Mouse (Mus musculus): ENCODE results near the gene Wtip. TPM values are rescaled to one million over a fixed set of nuclear protein-coding genes. Genes with fewer than 3 reads are reported as not detected.
A peak's percentile ranks its signal among the peaks of the same experiment; 100 is the strongest.
"Not testable (repeated sequence)": the region's sequence is repeated elsewhere in the genome, so short reads cannot be mapped to it uniquely, and the experiment has no call there.

Gene Wtip
- 1.5 TPM in 2 replicates for polyA plus RNA-seq (2016; fragmentation: Nextera tagmentation; extraction: Ambion mirVana)

GRCm38 (mm10) chr7:34133117-34133762 is at the start of gene Wtip:
Wtip (minus strand) TSS chr7:34133268.
- Histone ChIP-seq H3K27ac (peak within 1 kb of the TSS; percentile 40; the same call in 1 of the 2 replicates), H3K36me3 (no peaks in the 10 kb centered on the region), H3K9me3 (replicated peaks) (no peaks in the 10 kb centered on the region), H3K4me1 (peaks cover 3% of the 10 kb centered on the region; the same call in 1 of the 2 replicates), H3K4me3 (peak within 1 kb of the TSS; percentile 60), H3K27me3 (replicated peaks) (peaks cover 55% of the 10 kb centered on the region), H3K4me2 (peak within 1 kb of the TSS; percentile 63), H3K9ac (peak within 1 kb of the TSS; percentile 68)
- 3% methylated on average over 55 of the region's 65 CpGs for WGBS (ENCODE audit: insufficient replicate concordance)
- ATAC-seq: peak; percentile 66

- not testable (repeated sequence) for H3K4me1 ChIP-seq
- WGBS (ENCODE audit: insufficient replicate concordance): 75% methylated on average over 6 of the region's 6 CpGs
These were observed 43.2 kb upstream of the Wtip start for GRCm38 (mm10) chr7:34176241-34176640.

GRCm38 (mm10) chr7:34172251-34172650 is 39.2 kb upstream of the Wtip start:
- 56% methylated on average over 1 of the region's 1 CpGs for WGBS (ENCODE audit: insufficient replicate concordance)

More at GRCm38 (mm10) chr7:34176241-34176640, 43.2 kb upstream of the Wtip start:
- not testable (repeated sequence) for H3K4me2 ChIP-seq; H3K27ac ChIP-seq; ATAC-seq; H3K36me3 ChIP-seq; H3K27me3 ChIP-seq (replicated peaks); H3K4me3 ChIP-seq; H3K9me3 ChIP-seq (replicated peaks); H3K9ac ChIP-seq

GRCm38 (mm10) chr7:34169454-34169853 is 36.4 kb upstream of the Wtip start, which contains the start of gene Uba2:
Uba2 (minus strand) TSS chr7:34169599.
- Histone ChIP-seq H3K9ac (peak within 1 kb of the TSS; percentile 98), H3K9me3 (replicated peaks) (no peaks in the 10 kb centered on the region), H3K27me3 (replicated peaks) (no peaks in the 10 kb centered on the region; the same call in 1 of the 2 replicates), H3K36me3 (peaks cover 20% of the 10 kb centered on the region), H3K4me3 (peak within 1 kb of the TSS; percentile 94), H3K4me2 (peak within 1 kb of the TSS; percentile 76), H3K4me1 (peaks cover 25% of the 10 kb centered on the region), H3K27ac (peak within 1 kb of the TSS; percentile 89; the same call in 1 of the 2 replicates)
- ATAC-seq: no peak
- 69% methylated on average over 3 of the region's 3 CpGs for whole genome bisulfite sequencing (ENCODE audit: insufficient replicate concordance)

More at GRCm38 (mm10) chr7:34172251-34172650, 39.2 kb upstream of the Wtip start:
- ATAC-seq: no peak
- H3K27ac ChIP-seq: no peak overlapping the region
- no peak overlapping the region for H3K4me3 ChIP-seq
- peaks cover 13% of the 10 kb centered on the region; the same call in 1 of the 2 replicates for H3K4me1 ChIP-seq
- no peaks in the 10 kb centered on the region; the same call in 1 of the 2 replicates for H3K27me3 ChIP-seq (replicated peaks)
- 0 out of 2 replicates have a peak, but pooled peaks cover 4% of the 10 kb centered on the region for H3K9me3 ChIP-seq (replicated peaks)
- no peaks in the 10 kb centered on the region for H3K36me3 ChIP-seq
- no peak overlapping the region for H3K4me2 ChIP-seq
- H3K9ac ChIP-seq: no peak overlapping the region

- Histone ChIP-seq H3K4me3 (peak overlapping the region; percentile 94), H3K4me2 (peak overlapping the region; percentile 76), H3K9ac (peak overlapping the region; percentile 98), H3K4me1 (peaks cover 25% of the 10 kb centered on the region), H3K27ac (peak overlapping the region; percentile 89), H3K9me3 (replicated peaks) (no peaks in the 10 kb centered on the region), H3K27me3 (replicated peaks) (no peaks in the 10 kb centered on the region; the same call in 1 of the 2 replicates), H3K36me3 (peaks cover 26% of the 10 kb centered on the region)
- ATAC-seq: peak; percentile 92
- 10% methylated on average over 30 of the region's 30 CpGs for WGBS (ENCODE audit: insufficient replicate concordance)
These were observed 35.6 kb upstream of the Wtip start for GRCm38 (mm10) chr7:34168470-34169251.

- H3K27ac ChIP-seq: peak overlapping the region; percentile 89
- peak overlapping the region; percentile 76 for H3K4me2 ChIP-seq
- peak overlapping the region; percentile 98 for H3K9ac ChIP-seq
- peaks cover 25% of the 10 kb centered on the region for H3K4me1 ChIP-seq
- peak overlapping the region; percentile 94 for H3K4me3 ChIP-seq
- no peaks in the 10 kb centered on the region for H3K27me3 ChIP-seq (replicated peaks)
- H3K9me3 ChIP-seq (replicated peaks): no peaks in the 10 kb centered on the region
- WGBS (ENCODE audit: insufficient replicate concordance): under 1% methylated on average over 54 of the region's 54 CpGs
- H3K36me3 ChIP-seq: peaks cover 34% of the 10 kb centered on the region
- ATAC-seq: peak; percentile 79
These were observed 34.9 kb upstream of the Wtip start for GRCm38 (mm10) chr7:34167766-34168469.

- Histone ChIP-seq H3K27ac (0 out of 2 replicates have a peak overlapping the region, but pooled peaks have one; percentile 20), H3K9ac (peak overlapping the region; percentile 55), H3K9me3 (replicated peaks) (no peaks in the 10 kb centered on the region), H3K36me3 (peaks cover 44% of the 10 kb centered on the region), H3K4me2 (peak overlapping the region; percentile 56), H3K27me3 (replicated peaks) (no peaks in the 10 kb centered on the region), H3K4me1 (peaks cover 25% of the 10 kb centered on the region), H3K4me3 (peak overlapping the region; percentile 23)
- 42% methylated on average over 4 of the region's 4 CpGs for WGBS (ENCODE audit: insufficient replicate concordance)
- no peak for ATAC-seq
These were observed 33.8 kb upstream of the Wtip start for GRCm38 (mm10) chr7:34166850-34167249.

GRCm38 (mm10) chr7:34165999-34166398 is 32.9 kb upstream of the Wtip start:
- Histone ChIP-seq H3K9me3 (replicated peaks) (no peaks in the 10 kb centered on the region), H3K4me2 (peak overlapping the region; percentile 56; the same call in 1 of the 2 replicates), H3K36me3 (peaks cover 53% of the 10 kb centered on the region), H3K27ac (no peak overlapping the region), H3K4me3 (peak overlapping the region; percentile 23; the same call in 1 of the 2 replicates), H3K4me1 (peaks cover 25% of the 10 kb centered on the region), H3K9ac (no peak overlapping the region), H3K27me3 (replicated peaks) (no peaks in the 10 kb centered on the region)
- WGBS (ENCODE audit: insufficient replicate concordance): 77% methylated on average over 3 of the region's 3 CpGs
- ATAC-seq: no peak

- H3K27me3 ChIP-seq (replicated peaks): no peaks in the 10 kb centered on the region
- no peak for ATAC-seq
- H3K27ac ChIP-seq: no peak overlapping the region
- 88% methylated on average over 7 of the region's 7 CpGs for WGBS (ENCODE audit: insufficient replicate concordance)
- no peak overlapping the region for H3K4me2 ChIP-seq
- H3K9ac ChIP-seq: no peak overlapping the region
- H3K4me3 ChIP-seq: no peak overlapping the region
- peaks cover 25% of the 10 kb centered on the region for H3K4me1 ChIP-seq
- H3K9me3 ChIP-seq (replicated peaks): no peaks in the 10 kb centered on the region
- peaks cover 65% of the 10 kb centered on the region for H3K36me3 ChIP-seq
These were observed 31.6 kb upstream of the Wtip start for GRCm38 (mm10) chr7:34164671-34165070.

GRCm38 (mm10) chr7:34159167-34159566 is 26.1 kb upstream of the Wtip start:
- Histone ChIP-seq H3K9me3 (replicated peaks) (no peaks in the 10 kb centered on the region), H3K36me3 (peaks cover 98% of the 10 kb centered on the region), H3K27ac (no peak overlapping the region), H3K27me3 (replicated peaks) (no peaks in the 10 kb centered on the region), H3K4me1 (no peaks in the 10 kb centered on the region), H3K4me2 (no peak overlapping the region), H3K4me3 (no peak overlapping the region), H3K9ac (no peak overlapping the region)
- WGBS (ENCODE audit: insufficient replicate concordance): 82% methylated on average over 3 of the region's 3 CpGs
- no peak for ATAC-seq

- H3K27ac ChIP-seq: no peak overlapping the region
These were observed 24.9 kb upstream of the Wtip start for GRCm38 (mm10) chr7:34157994-34158393.

More at GRCm38 (mm10) chr7:34157994-34158393, 24.9 kb upstream of the Wtip start:
- H3K4me1 ChIP-seq: no peaks in the 10 kb centered on the region
- H3K36me3 ChIP-seq: peaks cover 99% of the 10 kb centered on the region
- H3K4me2 ChIP-seq: no peak overlapping the region
- no peak overlapping the region for H3K4me3 ChIP-seq
- no peak for ATAC-seq
- no peaks in the 10 kb centered on the region for H3K9me3 ChIP-seq (replicated peaks)
- no peaks in the 10 kb centered on the region for H3K27me3 ChIP-seq (replicated peaks)
- no peak overlapping the region for H3K9ac ChIP-seq
- WGBS (ENCODE audit: insufficient replicate concordance): 90% methylated on average over 3 of the region's 3 CpGs

Measured in liver, embryonic 12.5 days (tissue).